Mouse (Mus musculus) liver, adult 2 months (tissue): ENCODE data around the gene Pdlim4.

Experiments used
- CTCF ChIP-seq: fragments of 200-500 bp; IDR thresholded peaks from 2 replicates; pipeline ENCODE4 v1.5.1; 2011; ENCODE audit warnings: low read depth, low read length, control low read depth
- POLR2A ChIP-seq: fragments of 200-500 bp; IDR thresholded peaks from 2 replicates; pipeline ENCODE4 v1.6.1; 2011; ENCODE audit warnings: low read length, control low read depth; ENCODE audit not compliant: insufficient read depth; ENCODE audit errors: extremely low read depth

- no peak for TF ChIP-seq CTCF
- TF ChIP-seq POLR2A = no peak
Observed at GRCm38 (mm10) chr11:54059526-54059925, 9.3 kb downstream of the Pdlim4 start.
